ENCODE assay signal across 12 mouse cellular contexts in the genomic region with DNA sequence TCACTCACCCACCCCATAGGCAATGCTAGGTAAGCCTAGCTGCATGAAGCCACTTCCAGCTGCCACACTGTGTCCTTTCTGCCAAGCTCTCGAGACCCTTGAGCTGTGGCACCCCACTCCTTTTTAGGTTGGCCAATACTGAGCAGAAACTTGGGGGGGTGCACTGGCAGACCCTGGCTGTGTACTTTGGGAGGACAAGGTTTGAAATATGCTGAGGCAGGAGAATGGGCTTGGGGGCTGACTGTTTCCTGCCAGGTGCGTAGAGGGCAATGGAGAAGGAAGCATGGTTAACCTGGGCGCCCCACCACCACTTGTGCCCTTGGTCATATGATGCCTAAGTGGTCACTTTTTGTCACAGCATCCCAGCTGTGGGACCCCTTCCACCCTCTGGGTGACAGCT. TPM values are rescaled to one million over a fixed set of nuclear protein-coding genes. Genes with fewer than 3 reads are reported as not detected.
A peak's percentile ranks its signal among the peaks of the same experiment; 100 is the strongest.
DNase-seq lines count a peak whose midpoint lies in the region; ATAC-seq and TF ChIP-seq lines count a peak whose summit lies in the region.
"Had no signal": no experiment of that assay in that cellular context is flagged by ENCODE, and none has a peak within 500 bp of the region (broad histone marks: within the 10 kb centered on the region; RNA-seq: fewer than 3 reads in every experiment).

No protein-coding gene starts in this region.

- peaks cover 79% of the 10 kb centered on the region for H3K36me3 ChIP-seq in hindbrain, embryonic 13.5 days
- peaks cover 17% of the 10 kb centered on the region for H3K36me3 ChIP-seq in hindbrain, embryonic 11.5 days (ENCODE audit: control insufficient read depth, insufficient read depth, low read length)
- no peaks in the 10 kb centered on the region for H3K36me3 ChIP-seq in thymus, adult 2 months (ENCODE audit: control insufficient read depth, insufficient read depth, low read length)

- H3K27ac ChIP-seq in hindbrain, embryonic 13.5 days: peak overlapping the region; percentile 3; the same call in 1 of the 2 replicates
- no peak overlapping the region for H3K27ac ChIP-seq in hindbrain, embryonic 11.5 days (ENCODE audit: low read depth, low read length)
- H3K27ac ChIP-seq in thymus, adult 2 months (ENCODE audit: control insufficient read depth, insufficient read depth, low read length): peak overlapping the region; percentile 77
- H3K27ac ChIP-seq: kidney, embryonic 15.5 days had no signal

- no peak for ATAC-seq in hindbrain, embryonic 13.5 days (ENCODE audit: low FRiP score)
- no peak for ATAC-seq in hindbrain, embryonic 11.5 days (ENCODE audit: low FRiP score)

- H3K4me1 ChIP-seq in hindbrain, embryonic 13.5 days (replicated peaks): peaks cover 56% of the 10 kb centered on the region
- H3K4me1 ChIP-seq in hindbrain, embryonic 11.5 days (replicated peaks; ENCODE audit: control insufficient read depth, insufficient read depth, low read length): peaks cover 10% of the 10 kb centered on the region; the same call in 1 of the 2 replicates
- H3K4me1 ChIP-seq in thymus, adult 2 months (replicated peaks; ENCODE audit: control insufficient read depth, insufficient read depth, low read length): peaks cover 43% of the 10 kb centered on the region
- H3K4me1 ChIP-seq: kidney, embryonic 15.5 days had no signal

- no peak overlapping the region for H3K4me2 ChIP-seq in hindbrain, embryonic 13.5 days
- no peak overlapping the region for H3K4me2 ChIP-seq in hindbrain, embryonic 11.5 days (replicated peaks; ENCODE audit: low read depth, low read length)
- H3K4me2 ChIP-seq: kidney, embryonic 15.5 days had no signal

- H3K4me3 ChIP-seq in hindbrain, embryonic 13.5 days: no peak overlapping the region
- H3K4me3 ChIP-seq in hindbrain, embryonic 11.5 days (ENCODE audit: low read depth, low read length): no peak overlapping the region
- no peak overlapping the region for H3K4me3 ChIP-seq in thymus, adult 2 months (ENCODE audit: control insufficient read depth, insufficient read depth, low read length)
- H3K4me3 ChIP-seq: kidney, embryonic 15.5 days had no signal

- H3K27me3 ChIP-seq in hindbrain, embryonic 13.5 days: no peaks in the 10 kb centered on the region
- no peaks in the 10 kb centered on the region for H3K27me3 ChIP-seq in hindbrain, embryonic 11.5 days (ENCODE audit: control insufficient read depth, insufficient read depth, low read length)
- H3K27me3 ChIP-seq in thymus, adult 2 months (ENCODE audit: control insufficient read depth, insufficient read depth, low read length): no peaks in the 10 kb centered on the region
- H3K27me3 ChIP-seq: kidney, embryonic 15.5 days had no signal

- no peak overlapping the region for H3K9ac ChIP-seq in hindbrain, embryonic 13.5 days
- no peak overlapping the region for H3K9ac ChIP-seq in hindbrain, embryonic 11.5 days (ENCODE audit: low read depth, low read length)
- H3K9ac ChIP-seq: kidney, embryonic 15.5 days had no signal

- DNase-seq in hindbrain, embryonic 11.5 days (ENCODE audit: low spot score): no peak
- DNase-seq in thymus, adult 2 months: peak; percentile 35
- DNase-seq in thymus, adult 18-20 months: no peak
- peak; percentile 70 for DNase-seq in thymus, postnatal 0 days (ENCODE audit: low spot score)
- DNase-seq in gastrocnemius, postnatal 4 days (ENCODE audit: low spot score in 2 of 2): no peak
- no peak for DNase-seq in kidney, adult 9 months
- DNase-seq: cerebellum, postnatal 14 days; gastrocnemius, postnatal 14 days; liver; lung, adult 2 months had no signal

- no peak for TF ChIP-seq POLR2A in thymus, adult 2 months (IDR thresholded peaks at IDR 0.05; ENCODE audit: control insufficient read depth, extremely low read depth, insufficient read depth, low read length, poor library complexity)

- no peak for TF ChIP-seq CTCF in thymus, adult 2 months (IDR thresholded peaks at IDR 0.05; ENCODE audit: borderline replicate concordance, control insufficient read depth, extremely low read depth, insufficient read depth, low read length, poor library complexity)

- H3K9me3 ChIP-seq in hindbrain, embryonic 13.5 days: no peaks in the 10 kb centered on the region
- H3K9me3 ChIP-seq in hindbrain, embryonic 11.5 days (ENCODE audit: control insufficient read depth, low read length): no peaks in the 10 kb centered on the region
- H3K9me3 ChIP-seq: kidney, embryonic 15.5 days had no signal

- 93% methylated on average over 3 of the region's 3 CpGs for WGBS in hindbrain, embryonic 13.5 days
- 90% methylated on average over 3 of the region's 3 CpGs for WGBS in hindbrain, embryonic 11.5 days
- WGBS in thymus, adult 2 months: 17% methylated on average over 3 of the region's 3 CpGs

RNA-seq across cellular contexts. Expression of gene Ptprs, which starts 31.5 kb away (rescaled TPM):
- polyA plus RNA-seq in hindbrain, embryonic 13.5 days (2015; fragmentation: Nextera tagmentation; extraction: Ambion mirVana): 273 TPM in 2 replicates
- 142 and 156 TPM in 2 replicates for polyA plus RNA-seq in hindbrain, embryonic 11.5 days (2014; fragmentation: Nextera tagmentation; extraction: Ambion mirVana)
- 235 and 305 TPM in 2 replicates for polyA plus RNA-seq in thymus, adult 2 months (2012; rRNA removed)
- polyA plus RNA-seq in thymus, postnatal 0 days (2015; fragmentation: Nextera tagmentation; extraction: Ambion mirVana): 24.2 and 29.9 TPM in 2 replicates
- total RNA-seq in gastrocnemius, postnatal 4 days (2021): 100 to 1,000 TPM; 115 TPM

Comparison
In these comparisons a context has a peak if more than half of its experiments do, and no peak if none do; other contexts are left out.
1. DNase-seq: peak in thymus, adult 2 months (single experiment) and thymus, postnatal 0 days (single experiment); none in hindbrain, embryonic 11.5 days (single experiment), thymus, adult 18-20 months (0 of 2), gastrocnemius, postnatal 4 days (0 of 2) and kidney, adult 9 months (single experiment).